Mouse (Mus musculus) hindbrain, embryonic 15.5 days (tissue): ENCODE results near the gene Smco2. TPM values are rescaled to one million over a fixed set of nuclear protein-coding genes. Genes with fewer than 3 reads are reported as not detected.

Experiments
- polyA plus RNA-seq: library from polyadenylated mRNA; unstranded; fragments of >200 nt; fragmentation: Nextera tagmentation; extraction: Ambion mirVana; gene quantifications from 2 replicates; pipeline ENCODE4 v1.2.1, GENCODE M21; 2015

Gene Smco2
- polyA plus RNA-seq, 1 experiment from 2014 or later, result not detected

Other genes starting within 250 kb of the Smco2 start
- 113 and 118 TPM in 2 replicates for gene Med21, start 207.6 kb upstream of the Smco2 start, polyA plus RNA-seq
- gene Tm7sf3, start 207.3 kb upstream of the Smco2 start, polyA plus RNA-seq, result 28.0 and 30.7 TPM in 2 replicates
- 13.9 and 14.7 TPM in 2 replicates for gene Stk38l, start 125.1 kb upstream of the Smco2 start, polyA plus RNA-seq
- gene Arntl2, start 54.0 kb upstream of the Smco2 start, polyA plus RNA-seq, result 4.4 and 4.6 TPM in 2 replicates
- 12.8 and 17.6 TPM in 2 replicates for gene Ppfibp1, start 38.4 kb downstream of the Smco2 start, polyA plus RNA-seq
- 0.06 TPM in 1 of 2 replicates, not detected in the other for gene 1700034J05Rik, start 104.3 kb downstream of the Smco2 start, polyA plus RNA-seq
- 0.61 and 1.0 TPM in 2 replicates for gene Rep15, start 182.5 kb downstream of the Smco2 start, polyA plus RNA-seq
- gene Mrps35, start 192.7 kb downstream of the Smco2 start, polyA plus RNA-seq, result 63.8 and 75.4 TPM in 2 replicates
- 0.85 and 1.5 TPM in 2 replicates for gene Mansc4, start 236.9 kb downstream of the Smco2 start, polyA plus RNA-seq
- 7.6 and 8.7 TPM in 2 replicates for gene Klhl42, start 241.3 kb downstream of the Smco2 start, polyA plus RNA-seq